Mouse (Mus musculus) C2C12 (cell line): ENCODE measurements around the gene Mtfr1l.

Source experiments
- CEBPB ChIP-seq: IDR thresholded peaks from one replicate; pipeline ENCODE4 v1.6.1; 2011; ENCODE audit warnings: low read depth, mild to moderate bottlenecking, control low read depth, moderate library complexity
- CTCF ChIP-seq: IDR thresholded peaks from one replicate; pipeline ENCODE4 v1.5.1; 2011; ENCODE audit not compliant: control insufficient read depth, insufficient read depth, insufficient read length
- MAX ChIP-seq: IDR thresholded peaks from one replicate; pipeline ENCODE4 v1.6.1; 2011; ENCODE audit warnings: mild to moderate bottlenecking, control low read depth
- MYOD1 ChIP-seq: IDR thresholded peaks from one replicate; pipeline ENCODE4 v1.6.1; 2011; ENCODE audit warnings: low read depth; ENCODE audit not compliant: control insufficient read depth, insufficient read length
- USF1 ChIP-seq: IDR thresholded peaks from one replicate; pipeline ENCODE4 v1.6.1; 2011; ENCODE audit warnings: low read depth, mild to moderate bottlenecking, control low read depth, moderate library complexity

DNA sequence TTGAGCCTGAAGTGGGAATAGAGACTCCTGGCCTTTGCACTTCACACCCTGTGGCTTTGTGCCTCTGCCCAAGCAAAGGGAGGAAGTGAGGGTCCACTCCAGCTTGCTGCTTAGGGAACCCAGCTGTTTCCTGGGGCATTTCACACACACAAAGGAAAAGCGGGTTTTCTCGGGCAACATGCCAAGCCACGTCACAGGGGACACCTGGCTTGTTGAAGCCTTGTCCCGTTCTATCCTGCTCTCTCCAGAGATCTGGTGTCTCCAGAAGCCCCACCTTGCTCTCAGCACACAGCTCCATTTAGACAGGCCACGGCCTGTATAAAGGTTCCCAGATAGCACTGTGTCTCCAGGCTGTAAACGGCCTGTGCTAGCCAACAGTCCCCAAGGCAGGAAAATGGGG, 43.5 kb downstream of the Mtfr1l start:
- TF ChIP-seq CTCF = no peak
- TF ChIP-seq CEBPB = no peak
- no peak for TF ChIP-seq USF1
- no peak for TF ChIP-seq MAX
- no peak for TF ChIP-seq MYOD1
